14 mouse cellular contexts compared by ENCODE assay signal in genomic region chr8:90492521-90493225, GRCm38 (mm10).
DNase-seq lines count a peak whose midpoint lies in the region; ATAC-seq and TF ChIP-seq lines count a peak whose summit lies in the region.
"Had no signal": no experiment of that assay in that cellular context is flagged by ENCODE, and none has a peak within 500 bp of the region (broad histone marks: within the 10 kb centered on the region; RNA-seq: fewer than 3 reads in every experiment).

No protein-coding gene starts in this region.

- 63% methylated on average over 14 of the region's 14 CpGs for WGBS in embryonic facial prominence, embryonic 11.5 days
- 60% methylated on average over 14 of the region's 14 CpGs for WGBS in embryonic facial prominence, embryonic 10.5 days
- WGBS in embryonic facial prominence, embryonic 14.5 days: 38% methylated on average over 14 of the region's 14 CpGs
- 41% methylated on average over 14 of the region's 14 CpGs for WGBS in midbrain, embryonic 14.5 days

- no peak overlapping the region for H3K9ac ChIP-seq in embryonic facial prominence, embryonic 11.5 days (replicated peaks; ENCODE audit: low read length)
- no peak overlapping the region for H3K9ac ChIP-seq in embryonic facial prominence, embryonic 14.5 days (ENCODE audit: low read depth, low read length)
- H3K9ac ChIP-seq in midbrain, embryonic 14.5 days (replicated peaks; ENCODE audit: low read length): no peak overlapping the region
- H3K9ac ChIP-seq: heart, embryonic 13.5 days; neural tube, embryonic 12.5 days had no signal

- TF ChIP-seq CTCF in layer of hippocampus, adult 2 months (conservative IDR thresholded peaks at IDR 0.05): no peak

- H3K9me3 ChIP-seq in embryonic facial prominence, embryonic 11.5 days (replicated peaks; ENCODE audit: control insufficient read depth, low read length): no peaks in the 10 kb centered on the region
- H3K9me3 ChIP-seq in embryonic facial prominence, embryonic 10.5 days: no peaks in the 10 kb centered on the region
- H3K9me3 ChIP-seq in embryonic facial prominence, embryonic 14.5 days (ENCODE audit: control insufficient read depth, low read length): no peaks in the 10 kb centered on the region
- no peaks in the 10 kb centered on the region for H3K9me3 ChIP-seq in midbrain, embryonic 14.5 days (ENCODE audit: control insufficient read depth, low read length)
- H3K9me3 ChIP-seq: heart, embryonic 13.5 days; neural tube, embryonic 12.5 days had no signal

- no peak for ATAC-seq in embryonic facial prominence, embryonic 11.5 days (replicated peaks; ENCODE audit: insufficient number of reproducible peaks, low FRiP score, low TSS enrichment, low read depth)
- ATAC-seq in embryonic facial prominence, embryonic 14.5 days (ENCODE audit: low read depth): no peak
- no peak for ATAC-seq in midbrain, embryonic 14.5 days (ENCODE audit: low FRiP score, low TSS enrichment)

- no peak overlapping the region for H3K27ac ChIP-seq in embryonic facial prominence, embryonic 11.5 days (replicated peaks; ENCODE audit: low read depth, low read length)
- no peak overlapping the region; the same call in 1 of the 2 replicates for H3K27ac ChIP-seq in embryonic facial prominence, embryonic 10.5 days (replicated peaks)
- peak overlapping the region; percentile 61; the same call in 1 of the 2 replicates for H3K27ac ChIP-seq in layer of hippocampus, adult 2 months
- no peak overlapping the region for H3K27ac ChIP-seq in embryonic facial prominence, embryonic 14.5 days (replicated peaks; ENCODE audit: low read depth, low read length)
- H3K27ac ChIP-seq in midbrain, embryonic 14.5 days (replicated peaks; ENCODE audit: low read depth, low read length): 0 out of 2 replicates have a peak overlapping the region, but pooled peaks have one; percentile 43
- H3K27ac ChIP-seq: heart, embryonic 13.5 days; neural tube, embryonic 12.5 days had no signal

- no peaks in the 10 kb centered on the region for H3K36me3 ChIP-seq in embryonic facial prominence, embryonic 11.5 days (replicated peaks; ENCODE audit: control insufficient read depth, insufficient read depth, low read depth, low read length)
- H3K36me3 ChIP-seq in embryonic facial prominence, embryonic 10.5 days (replicated peaks): no peaks in the 10 kb centered on the region
- no peaks in the 10 kb centered on the region for H3K36me3 ChIP-seq in embryonic facial prominence, embryonic 14.5 days (ENCODE audit: control insufficient read depth, insufficient read depth, low read length)
- H3K36me3 ChIP-seq in midbrain, embryonic 14.5 days (ENCODE audit: control insufficient read depth, insufficient read depth, low read length): no peaks in the 10 kb centered on the region
- H3K36me3 ChIP-seq: heart, embryonic 13.5 days; neural tube, embryonic 12.5 days had no signal

- H3K4me1 ChIP-seq in embryonic facial prominence, embryonic 11.5 days (ENCODE audit: control insufficient read depth, insufficient read depth, low read length): peaks cover 2% of the 10 kb centered on the region
- peaks cover 53% of the 10 kb centered on the region for H3K4me1 ChIP-seq in embryonic facial prominence, embryonic 10.5 days
- peaks cover 18% of the 10 kb centered on the region for H3K4me1 ChIP-seq in embryonic facial prominence, embryonic 14.5 days (ENCODE audit: control insufficient read depth, insufficient read depth, low read length)
- peaks cover 58% of the 10 kb centered on the region for H3K4me1 ChIP-seq in midbrain, embryonic 14.5 days (ENCODE audit: control insufficient read depth, insufficient read depth, low read length)

- H3K4me2 ChIP-seq in embryonic facial prominence, embryonic 11.5 days (ENCODE audit: low read depth, low read length): no peak overlapping the region
- H3K4me2 ChIP-seq in embryonic facial prominence, embryonic 14.5 days (ENCODE audit: low read depth, low read length): peak overlapping the region; percentile 11; the same call in 1 of the 2 replicates
- H3K4me2 ChIP-seq in midbrain, embryonic 14.5 days (ENCODE audit: low read length): no peak overlapping the region
- H3K4me2 ChIP-seq: heart, embryonic 13.5 days had no signal

- DNase-seq in embryonic facial prominence, embryonic 11.5 days (ENCODE audit: low spot score): peak; percentile 37
- DNase-seq in embryonic facial prominence, embryonic 10.5 days (ENCODE audit: low spot score): no peak
- DNase-seq in layer of hippocampus, adult 2 months (ENCODE audit: low spot score in 2 of 2): peak in 1 of 2 experiments; percentile 20
- no peak for DNase-seq in layer of hippocampus, postnatal 14 days (ENCODE audit: low spot score in 2 of 2)
- DNase-seq in embryonic facial prominence, embryonic 14.5 days (ENCODE audit: low spot score): no peak
- peak; percentile 46 for DNase-seq in midbrain, embryonic 14.5 days
- no peak for DNase-seq in heart, postnatal 4 days
- DNase-seq in right cerebral cortex, postnatal 4 days: no peak
- DNase-seq: cerebellum, adult 2 months; gastrocnemius, postnatal 25 days; right cerebral cortex, adult 18-20 months; thymus, adult 18-20 months had no signal

- no peaks in the 10 kb centered on the region for H3K27me3 ChIP-seq in embryonic facial prominence, embryonic 11.5 days (ENCODE audit: control insufficient read depth, insufficient read depth, low read length)
- peaks cover 6% of the 10 kb centered on the region; the same call in 1 of the 2 replicates for H3K27me3 ChIP-seq in embryonic facial prominence, embryonic 10.5 days (replicated peaks; ENCODE audit: low read depth, poor library complexity, severe bottlenecking)
- no peaks in the 10 kb centered on the region for H3K27me3 ChIP-seq in embryonic facial prominence, embryonic 14.5 days (replicated peaks; ENCODE audit: control insufficient read depth, insufficient read depth, low read length)
- no peaks in the 10 kb centered on the region for H3K27me3 ChIP-seq in midbrain, embryonic 14.5 days (ENCODE audit: control insufficient read depth, insufficient read depth, low read length)
- H3K27me3 ChIP-seq: heart, embryonic 13.5 days; neural tube, embryonic 12.5 days had no signal

- H3K4me3 ChIP-seq in embryonic facial prominence, embryonic 11.5 days (ENCODE audit: low read depth, low read length): no peak overlapping the region
- no peak overlapping the region for H3K4me3 ChIP-seq in embryonic facial prominence, embryonic 10.5 days
- H3K4me3 ChIP-seq in layer of hippocampus, adult 2 months: no peak overlapping the region
- H3K4me3 ChIP-seq in embryonic facial prominence, embryonic 14.5 days (ENCODE audit: low read depth, low read length): no peak overlapping the region
- H3K4me3 ChIP-seq in midbrain, embryonic 14.5 days (replicated peaks; ENCODE audit: low read depth, low read length): no peak overlapping the region
- H3K4me3 ChIP-seq: heart, embryonic 13.5 days; neural tube, embryonic 12.5 days had no signal

Comparison
In these comparisons a context has a peak if more than half of its experiments do, and no peak if none do; other contexts are left out.
1. DNase-seq: peak in embryonic facial prominence, embryonic 11.5 days (single experiment) and midbrain, embryonic 14.5 days (single experiment); none in embryonic facial prominence, embryonic 10.5 days (single experiment), layer of hippocampus, postnatal 14 days (0 of 2), embryonic facial prominence, embryonic 14.5 days (single experiment), heart, postnatal 4 days (single experiment) and right cerebral cortex, postnatal 4 days (single experiment).
2. H3K27ac ChIP-seq: peak in layer of hippocampus, adult 2 months (single experiment) and midbrain, embryonic 14.5 days (single experiment); none in embryonic facial prominence, embryonic 11.5 days (single experiment), embryonic facial prominence, embryonic 10.5 days (single experiment) and embryonic facial prominence, embryonic 14.5 days (single experiment).